Mouse (Mus musculus) urinary bladder, adult 2 months (tissue): ENCODE results near the gene Scn1b. TPM values are rescaled to one million over a fixed set of nuclear protein-coding genes. Genes with fewer than 3 reads are reported as not detected.

Source experiments
- DNase-seq: peaks from one replicate; pipeline ENCODE4 v3.0.0; 2022; ENCODE audit warnings: low spot score
- polyA plus RNA-seq: library from polyadenylated mRNA; depleted of rRNA; stranded (reverse); fragments of >200 nt; gene quantifications from 2 replicates; pipeline ENCODE4 v1.2.3, GENCODE M21; 2012; rRNA removed

The Scn1b gene
- polyA plus RNA-seq: 49.1 and 54.5 TPM in 2 replicates

GRCm38 (mm10) chr7:31126851-31127724 lies at the start of gene Scn1b:
TSS of gene Scn1b (minus strand) at chr7:31127003.
- peak; percentile 58 for DNase-seq

GRCm38 (mm10) chr7:31175096-31175495 lies 48.3 kb upstream of the Scn1b start:
- DNase-seq: no peak

- no peak for DNase-seq
Observed at GRCm38 (mm10) chr7:31174466-31174865, 47.7 kb upstream of the Scn1b start.

DNA sequence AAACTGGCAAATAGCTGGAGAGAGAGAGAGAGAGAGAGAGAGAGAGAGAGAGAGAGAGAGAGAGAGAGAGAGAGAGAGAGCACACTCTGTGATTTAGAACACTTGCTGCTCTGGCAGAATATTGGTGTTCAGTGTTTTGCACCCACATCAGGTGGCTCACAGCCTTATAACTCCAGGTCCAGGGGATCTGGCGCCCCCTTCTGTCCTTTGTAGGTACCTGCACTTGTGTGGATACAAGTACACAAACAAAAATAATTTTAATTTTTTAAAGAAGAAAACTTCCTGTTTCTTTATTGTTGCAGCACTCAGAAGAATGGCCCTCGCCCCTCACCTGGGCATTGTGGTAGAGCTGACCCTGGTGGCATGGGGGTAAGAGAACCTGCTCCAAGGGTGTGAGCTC lies 45.4 kb upstream of the Scn1b start:
- no peak for DNase-seq

DNA sequence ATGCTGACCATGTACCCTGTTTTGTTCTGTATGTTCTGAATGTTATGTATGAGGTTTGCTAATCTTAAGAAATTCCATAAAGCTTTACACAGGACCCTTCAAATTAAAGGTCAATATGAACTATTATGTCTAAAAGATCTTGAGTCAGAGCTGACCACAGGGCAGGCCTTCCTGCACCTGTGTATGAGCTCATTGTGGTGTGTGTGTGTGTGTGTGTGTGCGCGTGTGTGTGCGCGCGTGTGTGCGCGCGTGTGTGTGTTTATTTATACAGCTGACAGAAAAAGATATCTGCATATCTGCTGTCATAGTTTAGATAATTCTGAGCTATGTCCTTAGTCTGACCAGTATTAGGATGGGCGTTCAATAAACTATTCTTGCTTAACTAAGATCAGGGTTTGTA lies 43.7 kb upstream of the Scn1b start:
- no peak for DNase-seq

- DNase-seq: no peak
Observed at GRCm38 (mm10) chr7:31168412-31168811, 41.6 kb upstream of the Scn1b start.

GRCm38 (mm10) chr7:31164748-31165147 lies 37.9 kb upstream of the Scn1b start:
- no peak for DNase-seq

DNA sequence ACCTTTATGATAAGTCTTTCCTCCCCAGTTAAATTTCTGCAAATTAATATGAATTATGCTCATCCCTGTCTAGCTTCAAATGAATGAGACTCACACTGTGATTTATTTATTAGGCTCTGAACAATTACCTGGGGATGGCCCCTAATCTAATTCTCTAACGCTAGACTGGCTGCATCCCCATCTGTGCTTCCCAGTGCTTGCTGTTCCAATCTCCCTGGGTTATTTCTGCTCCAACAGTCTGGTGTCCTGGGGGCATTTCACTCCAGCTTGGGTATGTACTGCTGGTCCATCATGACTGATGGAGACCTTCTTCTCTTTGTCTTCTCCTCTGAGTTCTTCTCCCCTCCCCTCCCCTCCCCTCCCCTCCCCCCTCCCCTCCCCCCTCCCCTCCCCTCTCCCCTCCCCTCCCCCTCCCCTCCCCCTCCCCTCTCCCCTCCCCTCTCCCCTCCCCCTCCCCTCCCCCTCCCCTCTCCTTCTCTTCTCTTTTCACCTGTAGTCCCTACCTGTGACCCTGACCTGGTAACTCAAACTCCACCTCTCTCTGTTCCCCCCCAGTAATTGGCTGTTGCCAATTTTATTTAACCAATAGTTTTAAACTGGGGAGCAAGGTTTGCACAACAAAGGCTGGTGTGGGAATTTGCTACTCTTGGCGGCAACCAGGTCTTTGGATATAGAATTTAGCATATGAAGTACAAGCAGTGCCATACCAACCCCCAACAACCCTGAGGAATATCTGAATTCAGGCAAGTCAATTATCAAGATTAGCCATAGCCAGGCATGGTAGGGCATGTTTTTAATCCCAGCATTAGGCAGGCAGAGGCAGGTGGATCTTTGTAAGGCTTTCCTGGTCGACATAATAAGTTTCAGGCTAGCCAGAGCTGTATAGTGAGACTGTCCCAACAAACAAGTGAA lies 37.1 kb upstream of the Scn1b start:
- DNase-seq: no peak

- no peak for DNase-seq
Observed at GRCm38 (mm10) chr7:31162324-31162723, 35.5 kb upstream of the Scn1b start.

DNA sequence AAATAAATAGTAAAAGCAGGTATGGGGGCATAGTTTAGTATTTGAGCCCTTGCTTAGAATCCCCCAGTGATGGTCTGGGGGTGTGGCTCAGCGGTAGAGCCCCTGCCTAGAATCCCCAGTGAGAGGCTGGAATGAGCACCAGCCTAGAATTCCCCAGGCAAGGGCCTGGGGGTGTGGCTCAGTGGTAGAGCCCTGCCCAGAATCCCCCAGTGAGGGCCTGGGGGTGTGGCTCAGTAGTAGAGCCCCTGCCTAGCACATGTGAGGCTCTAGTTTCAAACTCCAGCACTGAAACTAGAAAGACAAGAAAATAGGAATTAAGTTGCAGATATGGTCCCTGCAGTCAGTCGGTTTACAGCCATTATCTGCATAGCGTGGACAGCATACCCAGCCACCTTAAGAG lies 35.0 kb upstream of the Scn1b start:
- no peak for DNase-seq

DNA sequence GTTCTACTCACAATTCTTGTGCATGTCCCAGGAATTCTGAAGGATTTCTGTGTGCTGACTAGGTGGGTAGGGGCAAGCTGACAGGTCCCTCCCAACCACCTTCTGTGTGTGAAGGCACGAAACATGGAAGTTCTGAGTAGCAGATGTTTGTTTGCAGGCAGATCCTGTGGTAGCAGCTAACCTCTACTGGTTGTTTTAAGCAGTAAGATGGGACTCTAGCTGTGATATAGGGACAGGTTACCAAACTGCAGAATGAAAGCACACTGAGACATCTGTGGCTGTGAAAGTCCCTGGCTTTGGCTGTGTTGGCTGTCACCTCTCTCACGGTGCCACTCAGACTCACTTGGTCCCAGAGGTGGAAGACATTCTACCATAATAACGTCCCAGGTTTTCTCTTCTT lies 34.4 kb upstream of the Scn1b start:
- DNase-seq: no peak

DNA sequence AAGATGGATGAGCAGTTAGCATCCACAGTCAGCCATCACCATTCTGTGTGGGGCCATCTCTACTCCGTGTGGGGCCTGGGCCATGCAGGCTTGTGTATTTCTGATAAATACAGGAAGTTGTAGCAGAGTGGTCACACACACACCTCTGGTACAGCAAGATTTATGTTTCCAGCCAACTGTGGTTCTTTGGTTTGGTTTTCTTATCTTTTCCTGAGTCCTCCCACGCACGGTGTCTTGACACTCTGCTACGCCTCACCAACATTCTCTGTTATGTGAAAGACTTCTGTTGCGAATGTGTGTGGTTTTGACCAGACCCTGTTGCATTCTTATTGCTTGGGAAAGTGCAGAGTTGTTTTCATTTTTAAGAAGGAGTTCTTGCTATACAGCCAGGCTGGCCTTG lies 34.0 kb upstream of the Scn1b start:
- no peak for DNase-seq

DNA sequence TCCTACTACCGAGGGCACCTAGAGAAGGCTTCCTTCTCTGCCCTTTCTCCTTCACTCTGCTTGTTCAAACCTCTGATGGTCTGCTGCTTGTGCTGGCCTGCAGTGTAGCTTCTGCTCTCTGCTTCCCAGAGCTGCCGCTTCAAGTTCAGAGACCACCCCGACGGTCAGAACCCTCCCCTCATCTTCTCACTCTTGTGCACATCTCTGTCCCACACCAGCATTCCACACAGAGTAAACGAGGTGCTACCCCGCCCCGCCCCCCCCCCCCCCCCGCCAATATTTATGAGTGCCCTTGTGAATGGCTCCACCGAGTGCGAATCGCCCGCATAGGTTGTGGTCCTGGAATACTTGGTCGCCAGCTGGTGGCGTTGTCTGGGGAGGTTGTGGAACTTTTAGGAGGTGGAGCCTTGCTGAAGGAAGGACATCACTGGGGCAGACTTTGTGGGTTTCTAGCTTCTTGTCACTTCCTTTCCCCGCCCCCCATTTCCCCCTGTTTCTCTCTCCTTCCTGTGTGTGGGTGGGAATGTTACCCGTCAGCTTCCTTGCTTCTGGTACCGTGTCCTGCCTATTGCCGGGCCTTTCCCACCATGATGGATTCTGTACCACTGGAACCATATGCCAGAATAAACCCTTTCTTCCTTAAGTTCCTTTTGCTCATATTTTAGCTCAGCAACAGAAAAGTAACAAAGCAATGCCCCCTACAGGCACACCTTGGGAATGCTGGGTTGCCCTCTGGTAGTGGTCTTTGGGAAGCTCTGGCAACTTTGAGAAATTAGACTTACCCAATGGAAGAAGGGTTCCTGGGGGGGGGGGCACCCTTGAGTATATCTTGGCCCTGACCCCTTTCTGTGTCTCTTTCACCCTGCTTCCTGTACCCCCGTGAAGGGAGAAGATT lies 29.5 kb upstream of the Scn1b start:
- DNase-seq: no peak

DNA sequence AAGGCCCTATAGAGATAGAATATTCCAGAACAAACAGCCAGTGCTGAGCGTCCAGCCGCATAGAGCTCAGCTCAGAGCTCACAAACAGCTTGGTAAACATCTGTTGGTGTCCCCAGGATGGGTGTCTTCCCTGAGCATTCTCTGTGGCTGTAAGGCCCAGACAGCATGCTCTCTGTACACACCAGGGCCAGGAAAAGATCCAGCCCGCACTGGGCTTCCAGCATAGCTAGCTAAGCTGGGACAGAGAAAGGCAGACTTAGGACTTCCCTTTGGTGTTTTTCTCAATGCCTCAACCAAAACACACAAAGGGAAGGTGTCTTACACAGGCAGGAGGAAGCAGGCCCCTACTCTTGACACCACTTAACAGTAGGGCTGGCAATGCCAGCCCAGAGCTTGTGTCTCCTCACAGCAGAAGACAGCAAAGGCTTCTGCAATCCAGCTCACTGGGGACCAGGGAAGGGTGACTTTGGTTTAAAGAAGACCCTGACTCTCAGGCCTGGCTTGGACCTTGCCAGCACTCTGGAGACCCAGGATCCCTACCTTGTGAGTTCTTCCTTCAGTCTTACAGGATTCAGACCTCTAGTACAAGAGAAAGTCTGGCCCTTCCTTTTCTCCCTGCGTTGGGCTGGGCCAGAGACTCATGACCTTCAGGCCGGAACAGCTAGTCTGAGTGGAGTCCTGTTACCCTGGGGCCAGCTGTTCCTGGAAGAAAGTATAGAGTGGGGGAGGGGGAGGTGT lies 28.7 kb upstream of the Scn1b start, which contains the start of gene Gramd1a:
TSS of gene Gramd1a (minus strand) at position 601 of the 738 bp plus-strand sequence.
- no peak for DNase-seq

DNA sequence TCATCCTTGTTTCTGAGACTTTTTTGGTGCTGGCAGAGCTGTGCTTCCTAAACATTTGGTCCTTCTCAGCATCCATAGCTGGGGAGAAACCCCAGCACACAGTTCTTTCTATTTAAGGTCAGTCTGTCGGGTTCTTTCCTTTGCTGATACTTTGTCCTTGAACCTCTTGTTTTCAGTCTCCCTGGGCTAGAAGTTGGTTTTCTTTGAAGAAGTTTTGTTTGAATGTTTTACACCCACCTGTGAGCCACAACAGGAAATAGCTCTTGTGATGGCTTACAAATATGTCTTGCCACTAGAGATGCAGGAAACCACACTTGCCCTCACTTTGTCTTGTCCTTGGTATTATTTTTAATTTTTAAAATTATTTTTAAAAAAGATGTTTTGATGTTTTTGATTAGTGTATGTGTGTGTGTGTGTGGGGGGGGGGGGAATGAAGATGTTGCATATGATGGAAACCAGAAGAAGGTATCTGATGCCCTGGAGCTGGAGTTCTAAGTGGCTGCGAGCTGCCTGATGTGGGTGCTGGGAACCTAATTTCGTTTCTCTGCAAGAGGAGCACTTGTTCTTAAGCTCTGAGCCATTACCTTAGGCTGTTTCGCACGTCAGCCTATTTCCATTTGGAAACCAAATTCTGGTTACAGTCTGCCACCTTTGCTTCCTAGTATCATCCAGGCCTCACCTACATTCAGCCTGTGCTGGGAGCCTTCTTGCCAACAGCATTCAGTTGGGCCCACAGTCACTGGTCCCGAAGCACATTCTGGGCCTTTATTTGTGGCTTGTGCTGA lies 26.9 kb upstream of the Scn1b start:
- DNase-seq: no peak

GRCm38 (mm10) chr7:31151301-31152241 lies 24.8 kb upstream of the Scn1b start:
- peak; percentile 44 for DNase-seq

DNA sequence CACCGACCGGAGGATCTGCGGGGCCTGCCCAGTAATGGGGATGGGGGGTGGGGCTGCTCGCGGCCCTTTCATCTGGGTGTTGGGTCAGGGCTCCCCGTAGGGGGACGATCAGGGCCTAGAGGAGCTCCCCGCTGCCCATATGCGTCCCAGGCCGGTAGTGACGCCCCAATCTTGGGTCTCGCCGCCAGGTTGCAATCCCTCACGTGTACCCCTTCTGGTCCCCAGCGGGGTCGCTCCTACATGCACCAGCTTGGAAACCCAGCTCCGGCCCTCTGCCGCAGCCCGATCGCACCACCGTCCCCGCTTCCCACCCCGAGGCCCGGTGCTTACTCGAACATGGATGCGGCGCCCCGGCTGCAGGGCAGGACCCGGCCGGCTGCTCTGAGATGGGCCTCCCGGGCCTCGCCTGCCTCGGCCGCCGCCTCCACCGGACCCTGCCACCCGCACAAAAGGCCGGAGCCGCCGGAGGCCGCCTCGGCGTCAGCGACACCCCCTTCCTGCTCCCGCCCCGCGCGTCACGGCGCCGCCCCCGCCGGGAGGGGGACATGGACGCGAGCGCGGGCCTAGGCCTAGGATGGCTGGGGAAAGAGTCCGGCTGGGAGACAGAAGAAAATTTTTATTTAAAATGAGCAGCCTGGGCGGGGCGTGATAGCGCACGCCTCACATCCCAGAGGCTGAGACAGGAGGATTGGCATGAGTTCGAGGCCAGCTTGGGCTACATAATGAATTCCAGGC lies 23.9 kb upstream of the Scn1b start:
- DNase-seq: peak; percentile 79
